ENCODE assay signal across 8 mouse cellular contexts in the genomic region with DNA sequence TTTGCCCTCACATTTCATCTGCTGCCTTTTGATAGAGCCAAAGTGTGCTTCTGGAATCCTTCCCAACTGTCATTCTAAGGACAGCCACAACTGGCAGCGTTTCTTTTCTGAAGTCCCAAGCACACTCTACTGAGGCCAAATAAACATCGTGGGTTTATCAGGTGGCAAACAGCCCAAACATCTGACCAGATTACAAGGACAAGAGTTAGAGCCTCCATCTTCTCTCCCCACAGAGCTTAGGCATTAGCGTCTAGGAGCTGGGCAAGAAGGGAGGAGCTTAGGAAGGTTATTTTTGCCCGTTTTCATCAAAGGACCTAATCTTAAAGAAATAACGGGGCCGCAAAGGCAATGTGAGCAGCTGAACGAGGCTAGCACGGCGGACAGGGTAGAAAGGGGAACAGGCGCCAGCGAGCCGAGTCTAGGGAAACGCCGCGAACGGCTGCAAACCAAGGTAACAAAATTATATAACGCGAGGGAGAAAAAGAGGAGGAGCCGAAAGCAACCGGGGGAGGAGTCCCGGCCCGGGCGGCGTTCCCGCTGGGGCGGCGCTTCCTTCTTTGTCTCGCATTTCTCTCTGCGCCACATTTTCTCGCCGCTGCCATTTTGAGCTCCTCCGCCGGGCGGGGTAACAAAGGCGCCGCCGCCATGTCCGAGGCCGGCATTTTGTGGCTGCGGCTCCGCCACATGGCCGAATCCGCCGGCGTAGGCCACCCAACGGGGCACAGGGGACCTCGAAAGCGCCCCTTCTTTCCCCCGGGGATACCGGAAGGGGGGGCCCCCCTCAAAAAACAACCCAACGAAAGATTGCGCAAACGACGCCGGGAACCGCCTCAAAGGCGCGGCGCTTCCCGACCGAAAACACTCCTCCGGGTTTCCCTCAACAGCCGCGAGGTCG. TPM values are rescaled to one million over a fixed set of nuclear protein-coding genes. Genes with fewer than 3 reads are reported as not detected.
DNase-seq lines count a peak whose midpoint lies in the region; ATAC-seq and TF ChIP-seq lines count a peak whose summit lies in the region.

No protein-coding gene starts in this region.

- peaks cover 48% of the 10 kb centered on the region for H3K36me3 ChIP-seq in embryonic facial prominence, embryonic 13.5 days
- H3K36me3 ChIP-seq in limb, embryonic 14.5 days (ENCODE audit: control insufficient read depth, insufficient read depth, low read length) = peaks cover 49% of the 10 kb centered on the region
- H3K36me3 ChIP-seq in midbrain, embryonic 16.5 days (ENCODE audit: control insufficient read depth, insufficient read depth, low read length) = peaks cover 27% of the 10 kb centered on the region
- H3K36me3 ChIP-seq in spleen, adult 2 months (ENCODE audit: control insufficient read depth, insufficient read depth, low read length) = peaks cover 37% of the 10 kb centered on the region

- no peak for ATAC-seq in embryonic facial prominence, embryonic 13.5 days (ENCODE audit: insufficient number of reproducible peaks, insufficient read depth, low FRiP score, low TSS enrichment, low read depth)
- ATAC-seq in limb, embryonic 14.5 days (ENCODE audit: low FRiP score, low read depth) = peak; percentile 34; the same call in 1 of the 2 replicates
- peak; percentile 8 for ATAC-seq in midbrain, embryonic 16.5 days

- TF ChIP-seq POLR2A in limb, embryonic 14.5 days (IDR thresholded peaks at IDR 0.05; ENCODE audit: borderline replicate concordance, extremely low read depth, insufficient read depth, insufficient read length) = no peak
- TF ChIP-seq POLR2A in spleen, adult 2 months (IDR thresholded peaks at IDR 0.05; ENCODE audit: low read depth, low read length) = no peak

- under 1% methylated on average over 65 of the region's 65 CpGs for WGBS in embryonic facial prominence, embryonic 13.5 days
- under 1% methylated on average over 64 of the region's 65 CpGs for WGBS in limb, embryonic 14.5 days
- WGBS in midbrain, embryonic 16.5 days = under 1% methylated on average over 55 of the region's 65 CpGs
- under 1% methylated on average over 65 of the region's 65 CpGs for WGBS in spleen, adult 2 months

- H3K4me2 ChIP-seq in embryonic facial prominence, embryonic 13.5 days = peak overlapping the region; percentile 81
- H3K4me2 ChIP-seq in limb, embryonic 14.5 days (replicated peaks; ENCODE audit: low read depth, low read length, severe bottlenecking) = peak overlapping the region; percentile 58
- peak overlapping the region; percentile 59 for H3K4me2 ChIP-seq in midbrain, embryonic 16.5 days (ENCODE audit: low read length)

- peak overlapping the region; percentile 99 for H3K27ac ChIP-seq in embryonic facial prominence, embryonic 13.5 days
- H3K27ac ChIP-seq in limb, embryonic 14.5 days (replicated peaks; ENCODE audit: low read depth, low read length) = peak overlapping the region; percentile 99
- H3K27ac ChIP-seq in midbrain, embryonic 16.5 days (ENCODE audit: low read length) = peak overlapping the region; percentile 100
- H3K27ac ChIP-seq in spleen, adult 2 months (ENCODE audit: insufficient read depth, low read length) = peak overlapping the region; percentile 94

- DNase-seq in 3T3-L1 (ENCODE audit: low read depth, low spot score) = peak; percentile 80
- peak; percentile 92 to 94 for DNase-seq in adrenal gland, postnatal 36 days
- DNase-seq in heart, adult 8-10 months (ENCODE audit: low spot score) = peak; percentile 88
- peak; percentile 97 for DNase-seq in kidney, adult 9 months
- DNase-seq in limb, embryonic 14.5 days (ENCODE audit: low spot score) = peak; percentile 93
- peak; percentile 68 to 85 for DNase-seq in spleen, adult 2 months (ENCODE audit: low read depth in 1 of 2, low spot score in 2 of 2)

- peaks cover 18% of the 10 kb centered on the region for H3K4me1 ChIP-seq in embryonic facial prominence, embryonic 13.5 days
- peaks cover 13% of the 10 kb centered on the region for H3K4me1 ChIP-seq in limb, embryonic 14.5 days (ENCODE audit: control insufficient read depth, insufficient read depth, low read length)
- peaks cover 24% of the 10 kb centered on the region for H3K4me1 ChIP-seq in midbrain, embryonic 16.5 days (ENCODE audit: control insufficient read depth, insufficient read depth, low read length)
- H3K4me1 ChIP-seq in spleen, adult 2 months (ENCODE audit: control insufficient read depth, insufficient read depth, insufficient read length) = no peaks in the 10 kb centered on the region; the same call in 1 of the 2 replicates

- peak overlapping the region; percentile 87 for H3K4me3 ChIP-seq in embryonic facial prominence, embryonic 13.5 days
- peak overlapping the region; percentile 95 for H3K4me3 ChIP-seq in limb, embryonic 14.5 days (replicated peaks; ENCODE audit: low read length)
- H3K4me3 ChIP-seq in midbrain, embryonic 16.5 days (ENCODE audit: low read depth, low read length) = peak overlapping the region; percentile 78
- H3K4me3 ChIP-seq in spleen, adult 2 months (ENCODE audit: extremely low read depth, insufficient read depth, insufficient read length) = peak overlapping the region; percentile 93

- peak overlapping the region; percentile 99 for H3K9ac ChIP-seq in embryonic facial prominence, embryonic 13.5 days
- H3K9ac ChIP-seq in limb, embryonic 14.5 days (ENCODE audit: low read depth, low read length, severe bottlenecking) = peak overlapping the region; percentile 99
- peak overlapping the region; percentile 97 for H3K9ac ChIP-seq in midbrain, embryonic 16.5 days (ENCODE audit: low read depth, low read length)

- TF ChIP-seq CTCF in spleen, adult 2 months (IDR thresholded peaks at IDR 0.05; ENCODE audit: extremely low read depth, insufficient read depth, insufficient read length, insufficient replicate concordance) = no peak

- no peaks in the 10 kb centered on the region for H3K9me3 ChIP-seq in embryonic facial prominence, embryonic 13.5 days
- H3K9me3 ChIP-seq in limb, embryonic 14.5 days (ENCODE audit: control insufficient read depth, low read length) = no peaks in the 10 kb centered on the region
- H3K9me3 ChIP-seq in midbrain, embryonic 16.5 days (replicated peaks; ENCODE audit: control insufficient read depth, low read length, poor library complexity, severe bottlenecking) = no peaks in the 10 kb centered on the region

- H3K27me3 ChIP-seq in embryonic facial prominence, embryonic 13.5 days = no peaks in the 10 kb centered on the region
- H3K27me3 ChIP-seq in limb, embryonic 14.5 days (ENCODE audit: control insufficient read depth, insufficient read depth, low read length) = no peaks in the 10 kb centered on the region
- H3K27me3 ChIP-seq in midbrain, embryonic 16.5 days (ENCODE audit: control insufficient read depth, insufficient read depth, low read depth, low read length) = no peaks in the 10 kb centered on the region
- H3K27me3 ChIP-seq in spleen, adult 2 months (ENCODE audit: control insufficient read depth, insufficient read depth, low read length) = no peaks in the 10 kb centered on the region

RNA-seq across cellular contexts. Expression of a gene that starts 1.6 kb away (rescaled TPM):
- 100 to 1,000 TPM; 752 to 850 TPM for total RNA-seq in adrenal gland, postnatal 36 days (2021)
- 345 and 370 TPM in 2 replicates for polyA plus RNA-seq in embryonic facial prominence, embryonic 13.5 days (2015; fragmentation: Nextera tagmentation; extraction: Ambion mirVana)
- 100 to 1,000 TPM; 247 to 395 (median 323) TPM for total RNA-seq in heart, adult 8-10 months (2022)
- polyA plus RNA-seq in limb, embryonic 14.5 days (2012; rRNA removed) = 461 and 503 TPM in 2 replicates
- polyA plus RNA-seq in limb, embryonic 14.5 days (2014; fragmentation: Nextera tagmentation; extraction: Ambion mirVana) = 351 and 367 TPM in 2 replicates
- polyA plus RNA-seq in midbrain, embryonic 16.5 days (2015; fragmentation: Nextera tagmentation; extraction: Ambion mirVana) = 365 and 425 TPM in 2 replicates
- 608 and 672 TPM in 2 replicates for polyA plus RNA-seq in spleen, adult 2 months (2012; rRNA removed)

RNA-seq across cellular contexts. Expression of a gene that starts 1.7 kb away (rescaled TPM):
- total RNA-seq in adrenal gland, postnatal 36 days (2021) = 10 to 100 TPM in 1 of 2 experiments, 1 to 10 TPM in 1; 6.5 to 10.9 TPM
- polyA plus RNA-seq in embryonic facial prominence, embryonic 13.5 days (2015; fragmentation: Nextera tagmentation; extraction: Ambion mirVana) = 28.2 and 30.5 TPM in 2 replicates
- total RNA-seq in heart, adult 8-10 months (2022) = 1 to 10 TPM; 3.3 to 6.1 (median 5.3) TPM
- 24.3 and 32.6 TPM in 2 replicates for polyA plus RNA-seq in limb, embryonic 14.5 days (2012; rRNA removed)
- 16.1 and 20.6 TPM in 2 replicates for polyA plus RNA-seq in limb, embryonic 14.5 days (2014; fragmentation: Nextera tagmentation; extraction: Ambion mirVana)
- 16.2 and 17.8 TPM in 2 replicates for polyA plus RNA-seq in midbrain, embryonic 16.5 days (2015; fragmentation: Nextera tagmentation; extraction: Ambion mirVana)
- 2.0 and 2.1 TPM in 2 replicates for polyA plus RNA-seq in spleen, adult 2 months (2012; rRNA removed)

RNA-seq across cellular contexts. Expression of a gene that starts 8.0 kb away (rescaled TPM):
- total RNA-seq in adrenal gland, postnatal 36 days (2021) = 1 to 10 TPM; 3.9 to 7.5 TPM
- 14.1 and 14.7 TPM in 2 replicates for polyA plus RNA-seq in embryonic facial prominence, embryonic 13.5 days (2015; fragmentation: Nextera tagmentation; extraction: Ambion mirVana)
- 1 to 10 TPM; 4.2 to 4.9 (median 4.6) TPM for total RNA-seq in heart, adult 8-10 months (2022)
- 13.6 and 13.7 TPM in 2 replicates for polyA plus RNA-seq in limb, embryonic 14.5 days (2012; rRNA removed)
- 12.7 and 13.7 TPM in 2 replicates for polyA plus RNA-seq in limb, embryonic 14.5 days (2014; fragmentation: Nextera tagmentation; extraction: Ambion mirVana)
- polyA plus RNA-seq in midbrain, embryonic 16.5 days (2015; fragmentation: Nextera tagmentation; extraction: Ambion mirVana) = 9.4 and 9.6 TPM in 2 replicates
- polyA plus RNA-seq in spleen, adult 2 months (2012; rRNA removed) = 7.2 and 9.0 TPM in 2 replicates

RNA-seq across cellular contexts. Expression of a gene that starts 36.4 kb away (rescaled TPM):
- 1 to 10 TPM; 1.7 to 2.1 TPM for total RNA-seq in adrenal gland, postnatal 36 days (2021)
- polyA plus RNA-seq in embryonic facial prominence, embryonic 13.5 days (2015; fragmentation: Nextera tagmentation; extraction: Ambion mirVana) = 1.9 and 2.3 TPM in 2 replicates
- 1 to 10 TPM in 1 of 4 experiments, under 1 TPM in 3; 0.22 to 1.5 (median 0.74) TPM for total RNA-seq in heart, adult 8-10 months (2022)
- 0.86 and 1.9 TPM in 2 replicates for polyA plus RNA-seq in limb, embryonic 14.5 days (2012; rRNA removed)
- polyA plus RNA-seq in limb, embryonic 14.5 days (2014; fragmentation: Nextera tagmentation; extraction: Ambion mirVana) = 2.1 and 3.1 TPM in 2 replicates
- 0.89 and 0.99 TPM in 2 replicates for polyA plus RNA-seq in midbrain, embryonic 16.5 days (2015; fragmentation: Nextera tagmentation; extraction: Ambion mirVana)
- 3.3 and 4.2 TPM in 2 replicates for polyA plus RNA-seq in spleen, adult 2 months (2012; rRNA removed)

RNA-seq across cellular contexts. Expression of a gene that starts 37.0 kb away (rescaled TPM):
- 10 to 100 TPM; 71.1 to 90.8 TPM for total RNA-seq in adrenal gland, postnatal 36 days (2021)
- polyA plus RNA-seq in embryonic facial prominence, embryonic 13.5 days (2015; fragmentation: Nextera tagmentation; extraction: Ambion mirVana) = 29.0 and 33.7 TPM in 2 replicates
- 100 to 1,000 TPM in 3 of 4 experiments, 10 to 100 TPM in 1; 97.3 to 119 (median 109) TPM for total RNA-seq in heart, adult 8-10 months (2022)
- 39.0 and 44.2 TPM in 2 replicates for polyA plus RNA-seq in limb, embryonic 14.5 days (2012; rRNA removed)
- 39.0 and 40.5 TPM in 2 replicates for polyA plus RNA-seq in limb, embryonic 14.5 days (2014; fragmentation: Nextera tagmentation; extraction: Ambion mirVana)
- polyA plus RNA-seq in midbrain, embryonic 16.5 days (2015; fragmentation: Nextera tagmentation; extraction: Ambion mirVana) = 14.1 and 15.7 TPM in 2 replicates
- 40.3 and 43.5 TPM in 2 replicates for polyA plus RNA-seq in spleen, adult 2 months (2012; rRNA removed)
